Mouse (Mus musculus) heart, embryonic 12.5 days (tissue): ENCODE measurements around the gene Rps6ka3. TPM values are rescaled to one million over a fixed set of nuclear protein-coding genes. Genes with fewer than 3 reads are reported as not detected.

Experiments used
- ATAC-seq: fragments of 200-750 bp; cut with Nextera tagmentation; 2 replicates; pipeline ENCODE4 v1.8.0; 2017; ENCODE audit warnings: moderate TSS enrichment, moderate library complexity; ENCODE audit not compliant: insufficient number of reproducible peaks, low FRiP score
- H3K27ac ChIP-seq: fragments of 300-500 bp; sonication (generic); 2 replicates; pipeline ENCODE4 v1.5.1; 2016; ENCODE audit warnings: mild to moderate bottlenecking, moderate library complexity; ENCODE audit not compliant: poor library complexity, severe bottlenecking
- H3K27me3 ChIP-seq: fragments of 300-500 bp; sonication (generic); replicated peaks from 2 replicates; pipeline ENCODE4 v1.6.1; 2016; ENCODE audit warnings: mild to moderate bottlenecking, moderate library complexity
- H3K36me3 ChIP-seq: fragments of 300-500 bp; sonication (generic); 2 replicates; pipeline ENCODE4 v1.6.1; 2016; ENCODE audit warnings: mild to moderate bottlenecking, moderate library complexity
- H3K4me1 ChIP-seq: fragments of 300-500 bp; sonication (generic); replicated peaks from 2 replicates; pipeline ENCODE4 v1.6.1; 2016; ENCODE audit warnings: mild to moderate bottlenecking
- H3K4me2 ChIP-seq: fragments of 300-500 bp; sonication (generic); 2 replicates; pipeline ENCODE4 v1.6.1; 2016; ENCODE audit warnings: mild to moderate bottlenecking, moderate library complexity
- H3K4me3 ChIP-seq: fragments of 300-500 bp; sonication (generic); 2 replicates; pipeline ENCODE4 v1.5.1; 2016; ENCODE audit warnings: mild to moderate bottlenecking
- H3K9ac ChIP-seq: fragments of 300-500 bp; sonication (generic); 2 replicates; pipeline ENCODE4 v1.6.1; 2016; ENCODE audit warnings: mild to moderate bottlenecking, moderate library complexity
- H3K9me3 ChIP-seq: fragments of 300-500 bp; sonication (generic); replicated peaks from 2 replicates; pipeline ENCODE4 v1.6.1; 2016; ENCODE audit warnings: mild to moderate bottlenecking, moderate library complexity
- WGBS: fragments of 180-500 bp; shearing (Covaris S2); methylation state at CpG from one replicate; pipeline ENCODE4 v1.1.7; 2016; 5-methylcytosine and 5-hydroxymethylcytosine counted together
- polyA plus RNA-seq: library from polyadenylated mRNA; unstranded; fragments of >200 nt; fragmentation: Nextera tagmentation; extraction: Ambion mirVana; gene quantifications from 2 replicates; pipeline ENCODE4 v1.2.1, GENCODE M21; 2016

Gene Rps6ka3
- polyA plus RNA-seq, 1 experiment from 2014 or later: 6.1 TPM

DNA sequence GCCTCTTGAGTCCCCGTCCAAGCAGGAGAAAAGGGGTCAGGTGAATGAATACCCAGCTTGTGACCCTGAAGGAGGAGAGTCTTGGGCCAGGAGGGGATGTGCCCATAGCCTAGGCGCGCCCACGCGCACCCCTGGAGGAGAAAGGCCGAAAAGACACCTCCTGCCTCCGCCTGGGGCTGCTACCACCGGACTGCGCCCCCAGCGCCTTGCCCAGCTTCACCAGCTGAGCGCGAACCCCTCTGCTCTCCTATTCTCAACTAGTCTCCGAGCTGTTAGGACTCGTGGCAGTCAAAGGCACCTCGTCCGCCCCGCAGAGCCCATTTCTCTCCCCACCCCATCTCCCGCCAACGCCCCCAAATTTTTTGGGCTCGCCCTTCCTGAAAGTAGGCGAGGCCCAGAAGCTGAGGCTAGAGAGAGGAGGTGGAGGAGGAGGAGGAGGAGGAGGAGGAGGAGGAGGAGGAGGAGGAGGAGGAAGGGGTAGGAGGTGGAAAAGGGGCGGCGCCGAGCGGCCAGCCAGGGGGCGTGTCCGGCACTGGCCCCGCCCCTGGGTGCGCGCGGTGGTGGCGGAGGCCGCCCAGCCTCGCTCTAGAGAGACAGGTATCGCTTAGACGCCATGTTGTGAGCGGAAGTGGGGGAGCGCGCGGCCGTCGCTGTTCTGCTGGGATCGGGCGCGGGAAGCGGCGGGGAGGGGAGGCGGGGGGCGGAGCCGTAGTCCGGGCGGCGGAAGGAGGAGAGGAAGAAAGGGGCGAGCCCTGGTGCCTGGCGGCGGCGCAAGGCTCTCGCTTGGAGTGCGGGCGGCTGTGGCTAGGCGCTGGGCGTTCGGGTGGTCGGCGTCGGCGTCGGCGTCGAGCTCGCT is 45.2 kb downstream of the Rps6ka3 start:
- 16% methylated on average over 43 of the region's 71 CpGs for WGBS
- Histone ChIP-seq H3K27me3 (0 out of 2 replicates have a peak, but pooled peaks cover 10% of the 10 kb centered on the region), H3K9ac (peak overlapping the region; percentile 89), H3K4me2 (peak overlapping the region; percentile 71), H3K27ac (peak overlapping the region; percentile 92), H3K9me3 (no peaks in the 10 kb centered on the region), H3K4me3 (peak overlapping the region; percentile 76), H3K36me3 (no peaks in the 10 kb centered on the region), H3K4me1 (no peaks in the 10 kb centered on the region)
- ATAC-seq: peak; percentile 97

DNA sequence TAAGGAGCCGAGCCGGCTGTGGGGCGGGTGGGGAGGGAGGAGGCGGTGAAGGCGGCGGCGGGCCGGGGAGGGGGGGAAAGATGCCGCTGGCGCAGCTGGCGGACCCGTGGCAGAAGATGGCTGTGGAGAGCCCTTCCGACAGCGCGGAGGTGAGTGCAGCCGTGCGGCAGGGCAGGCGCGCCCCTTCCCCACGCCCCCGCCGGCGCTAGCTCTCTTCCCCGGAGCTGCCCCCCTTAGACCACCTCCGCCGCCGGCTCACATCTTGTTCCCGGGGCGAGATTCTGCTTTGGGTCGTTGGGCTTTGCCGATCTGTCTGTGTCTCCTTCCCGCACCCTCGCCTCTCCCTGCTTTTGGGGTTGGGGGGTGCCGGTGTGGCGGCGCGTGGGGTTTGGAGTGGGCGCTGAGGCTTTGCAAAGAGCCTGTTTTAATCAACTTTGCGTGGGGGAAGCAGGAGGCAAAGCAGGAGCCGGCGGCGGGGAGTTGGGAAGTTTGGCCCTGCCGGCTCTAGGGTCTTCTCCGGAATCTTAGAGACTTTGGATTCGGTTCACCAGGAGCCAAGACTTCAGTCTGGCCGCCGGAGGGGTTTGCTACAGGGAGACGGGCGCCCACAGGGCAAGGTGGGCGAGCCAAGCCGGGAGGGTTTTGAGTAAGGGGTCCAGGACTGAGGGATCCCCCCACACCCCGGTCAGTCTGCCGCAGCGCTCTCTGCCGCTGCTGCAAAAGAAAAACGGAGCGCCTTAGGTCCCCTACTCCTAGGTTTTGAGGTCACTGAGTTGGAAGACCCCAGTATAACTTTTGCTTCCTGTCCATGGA is 46.1 kb downstream of the Rps6ka3 start:
- peak overlapping the region; percentile 76 for H3K4me3 ChIP-seq
- peak overlapping the region; percentile 71 for H3K4me2 ChIP-seq
- peak; percentile 18; the same call in 1 of the 2 replicates for ATAC-seq
- whole genome bisulfite sequencing: 14% methylated on average over 48 of the region's 57 CpGs
- H3K36me3 ChIP-seq: no peaks in the 10 kb centered on the region
- no peaks in the 10 kb centered on the region for H3K9me3 ChIP-seq
- peak overlapping the region; percentile 92 for H3K27ac ChIP-seq
- H3K9ac ChIP-seq: peak overlapping the region; percentile 89
- no peaks in the 10 kb centered on the region for H3K4me1 ChIP-seq
- H3K27me3 ChIP-seq: 0 out of 2 replicates have a peak, but pooled peaks cover 10% of the 10 kb centered on the region

DNA sequence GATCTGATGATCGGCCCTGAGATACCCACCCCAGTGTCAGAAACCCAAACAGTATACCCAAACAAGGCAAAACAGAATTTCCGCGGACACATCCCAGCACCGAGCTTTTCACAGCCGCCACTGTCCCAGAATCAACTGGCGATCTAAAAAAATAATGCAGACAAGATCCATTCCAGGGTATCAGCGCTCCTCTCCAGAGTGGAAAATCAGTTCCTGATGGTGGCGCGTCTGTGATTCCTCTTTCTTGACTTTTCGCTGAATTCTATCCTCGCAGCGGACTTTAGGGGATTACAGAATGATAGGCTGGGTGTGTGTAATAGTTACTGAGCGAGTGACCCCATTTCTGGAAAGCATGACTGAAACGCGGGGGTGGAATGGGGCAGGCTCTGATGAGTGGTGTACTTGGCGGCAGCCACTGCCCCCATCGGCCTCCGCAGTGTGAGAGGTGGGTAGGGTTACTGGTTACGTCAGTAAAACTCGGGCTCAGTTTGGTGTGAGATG is 46.9 kb downstream of the Rps6ka3 start:
- Histone ChIP-seq H3K9ac (peak overlapping the region; percentile 89), H3K27ac (peak overlapping the region; percentile 92), H3K9me3 (no peaks in the 10 kb centered on the region), H3K4me3 (peak overlapping the region; percentile 76), H3K4me2 (peak overlapping the region; percentile 71), H3K27me3 (0 out of 2 replicates have a peak, but pooled peaks cover 10% of the 10 kb centered on the region), H3K4me1 (no peaks in the 10 kb centered on the region), H3K36me3 (no peaks in the 10 kb centered on the region)
- ATAC-seq: no peak
- 15% methylated on average over 20 of the region's 20 CpGs for WGBS

DNA sequence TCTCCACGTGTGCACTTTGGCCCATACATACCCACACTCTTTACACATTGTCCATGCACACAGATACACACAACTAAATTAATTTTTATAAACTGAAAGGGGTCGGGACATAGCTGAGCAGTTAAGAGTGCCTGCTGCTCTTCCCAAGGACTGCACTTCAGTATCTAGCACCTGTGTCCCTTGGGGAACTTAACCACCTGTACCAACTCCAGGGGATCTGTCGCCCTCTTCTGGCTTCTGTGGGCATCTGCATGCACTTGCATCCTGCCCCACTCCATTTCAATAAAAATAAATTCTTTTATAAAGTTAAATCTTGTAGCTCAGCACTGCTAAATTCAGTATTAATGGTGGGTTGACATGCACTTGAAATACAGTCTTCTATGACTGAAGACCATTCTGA is 54.6 kb downstream of the Rps6ka3 start:
- H3K4me1 ChIP-seq: no peaks in the 10 kb centered on the region
- no peaks in the 10 kb centered on the region for H3K36me3 ChIP-seq
- H3K9me3 ChIP-seq: no peaks in the 10 kb centered on the region
- ATAC-seq: no peak
- no peak overlapping the region for H3K4me2 ChIP-seq
- H3K9ac ChIP-seq: no peak overlapping the region
- 41% methylated on average over 3 of the region's 3 CpGs for WGBS
- no peaks in the 10 kb centered on the region for H3K27me3 ChIP-seq
- no peak overlapping the region for H3K27ac ChIP-seq
- no peak overlapping the region for H3K4me3 ChIP-seq

DNA sequence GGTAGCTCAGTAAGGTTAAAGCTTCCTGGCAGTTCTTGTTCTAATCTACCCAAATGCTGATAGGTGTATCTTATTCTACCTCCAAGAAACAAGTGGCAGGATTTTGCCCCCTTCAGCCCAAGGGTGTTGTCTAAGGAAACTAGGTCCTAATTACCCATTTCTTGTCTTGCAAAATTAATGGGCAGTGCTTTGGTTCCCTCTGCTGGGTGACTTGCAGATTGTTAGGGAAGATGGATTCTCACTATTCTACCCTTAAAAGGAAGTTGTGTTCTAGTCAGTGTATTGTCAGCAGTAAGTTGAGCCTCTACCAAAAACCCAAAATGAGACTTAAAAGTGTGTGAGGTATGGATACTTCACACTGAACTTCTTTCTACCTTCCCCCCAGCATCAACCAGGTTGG is 59.0 kb downstream of the Rps6ka3 start:
- Histone ChIP-seq H3K27me3 (no peaks in the 10 kb centered on the region), H3K4me3 (no peak overlapping the region)
- ATAC-seq: no peak

DNA sequence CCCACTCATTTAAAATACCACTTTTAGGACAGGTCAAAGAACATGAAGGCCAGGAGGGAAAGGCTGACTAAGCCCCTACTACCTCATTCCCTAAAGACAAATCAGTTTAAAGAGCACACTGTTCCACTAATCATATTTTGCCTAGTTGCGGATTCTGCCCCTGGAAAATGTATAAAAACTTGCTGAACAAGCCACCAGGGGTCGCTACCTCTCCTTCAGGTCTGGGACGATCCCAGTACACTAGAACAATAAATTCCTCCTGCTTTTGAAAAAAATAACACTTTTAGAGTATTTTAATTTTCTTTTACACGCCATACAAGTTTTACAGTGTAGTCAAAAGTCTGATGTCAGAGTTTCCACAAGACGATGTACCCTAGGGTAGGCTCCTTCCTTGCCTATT is 76.7 kb downstream of the Rps6ka3 start:
- Histone ChIP-seq H3K9ac (no peak overlapping the region), H3K4me1 (no peaks in the 10 kb centered on the region), H3K27me3 (no peaks in the 10 kb centered on the region), H3K9me3 (no peaks in the 10 kb centered on the region), H3K4me2 (no peak overlapping the region), H3K27ac (no peak overlapping the region), H3K4me3 (no peak overlapping the region), H3K36me3 (no peaks in the 10 kb centered on the region)
- WGBS: 65% methylated on average over 5 of the region's 5 CpGs
- ATAC-seq: no peak

More for the DNA sequence above, 59.0 kb downstream of the Rps6ka3 start:
- no peaks in the 10 kb centered on the region for H3K9me3 ChIP-seq
- no peak overlapping the region for H3K9ac ChIP-seq
- no peak overlapping the region for H3K4me2 ChIP-seq
- H3K4me1 ChIP-seq: no peaks in the 10 kb centered on the region
- no peak overlapping the region for H3K27ac ChIP-seq
- no peaks in the 10 kb centered on the region for H3K36me3 ChIP-seq

DNA sequence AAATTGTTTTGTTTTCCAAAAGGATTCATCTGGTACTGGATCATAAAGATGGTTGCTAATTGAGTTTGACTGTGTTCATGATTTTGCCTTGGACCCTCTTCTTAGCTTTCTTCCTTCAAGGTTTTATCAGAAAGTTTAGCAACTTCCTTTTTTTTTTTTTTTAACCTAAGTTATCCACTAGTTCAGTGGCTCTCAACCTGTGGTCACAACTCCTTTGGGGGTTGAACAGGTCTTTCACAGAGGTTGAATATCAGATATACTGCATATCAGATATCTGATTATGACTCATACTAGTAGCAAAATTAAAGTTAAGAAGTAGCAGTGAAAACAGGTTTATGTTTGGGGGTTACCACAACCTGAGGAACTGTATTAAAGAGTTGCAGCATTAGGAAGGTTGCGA is 85.8 kb downstream of the Rps6ka3 start:
- H3K27ac ChIP-seq: no peak overlapping the region
- H3K27me3 ChIP-seq: no peaks in the 10 kb centered on the region
- H3K9me3 ChIP-seq: no peaks in the 10 kb centered on the region
- no peak overlapping the region for H3K9ac ChIP-seq
- no peaks in the 10 kb centered on the region for H3K4me1 ChIP-seq
- no peak overlapping the region for H3K4me2 ChIP-seq
- no peak overlapping the region for H3K4me3 ChIP-seq
- H3K36me3 ChIP-seq: no peaks in the 10 kb centered on the region
- 79% methylated on average over 1 of the region's 1 CpGs for WGBS
- ATAC-seq: no peak

DNA sequence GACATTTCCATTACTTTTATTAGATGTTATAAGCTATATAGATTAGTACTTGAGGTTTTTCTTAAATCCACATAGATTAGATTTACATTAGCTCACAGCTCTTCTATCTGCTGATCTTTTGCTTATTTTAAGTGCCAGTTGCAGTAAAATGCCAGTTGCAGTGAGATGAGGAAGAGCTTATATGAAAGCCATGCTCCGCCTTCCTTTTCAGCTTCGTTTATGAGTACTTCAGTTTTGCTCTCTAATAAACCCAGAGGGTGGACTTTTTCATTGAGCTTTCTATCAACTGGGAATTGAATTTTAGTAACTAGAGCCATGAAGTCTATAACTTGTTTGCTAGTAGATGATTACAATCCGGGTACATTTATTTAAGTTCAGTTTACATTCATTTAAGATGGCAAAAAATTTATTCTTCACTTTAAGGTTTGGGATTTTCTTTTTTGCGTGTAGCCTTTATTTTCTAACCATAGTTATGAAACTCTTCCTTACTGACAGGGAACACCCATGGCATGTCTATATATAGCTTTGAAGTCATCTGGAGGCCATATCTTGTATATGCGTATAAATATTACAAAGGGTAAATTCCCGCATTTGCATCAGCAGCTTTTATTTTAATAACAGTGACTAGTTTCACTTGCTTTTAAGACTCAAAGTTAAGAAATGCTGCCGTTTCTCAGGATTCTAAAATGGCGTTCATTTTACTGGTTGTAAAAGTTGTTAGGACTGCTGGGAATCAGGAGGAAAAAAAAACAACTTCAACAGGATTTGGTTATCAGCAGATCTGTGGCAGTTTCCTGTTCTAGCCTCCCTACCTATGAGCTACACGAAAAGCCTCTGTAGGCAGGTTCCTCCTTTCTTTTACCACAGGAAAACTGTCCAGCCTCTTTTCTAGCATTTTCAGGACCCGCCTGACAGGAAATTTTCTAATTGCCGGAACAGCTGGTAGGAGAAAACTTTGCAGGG is 92.5 kb downstream of the Rps6ka3 start:
- Histone ChIP-seq H3K4me2 (no peak overlapping the region), H3K27ac (no peak overlapping the region)

DNA sequence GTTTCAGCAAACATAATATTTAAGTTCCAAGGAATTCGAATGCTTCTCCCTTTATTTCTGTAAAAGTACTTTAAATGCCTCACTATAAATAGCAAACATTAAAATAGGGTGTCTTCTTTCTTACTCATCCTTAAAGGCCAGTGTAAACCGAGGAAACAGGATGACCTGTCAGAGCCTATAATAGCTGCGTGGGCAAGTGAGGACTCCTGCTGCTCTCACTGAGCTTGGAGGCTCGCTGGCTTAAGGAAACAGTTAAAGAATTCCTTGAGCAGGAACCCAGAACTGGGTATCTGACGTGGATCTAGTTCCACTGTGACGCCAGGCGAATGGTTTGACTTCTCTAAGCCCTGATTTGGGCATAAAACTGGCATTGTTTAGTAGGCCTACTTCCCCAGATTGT is 105.2 kb downstream of the Rps6ka3 start:
- Histone ChIP-seq H3K9ac (no peak overlapping the region), H3K36me3 (peaks cover 8% of the 10 kb centered on the region; the same call in 1 of the 2 replicates), H3K9me3 (no peaks in the 10 kb centered on the region), H3K27ac (no peak overlapping the region), H3K27me3 (no peaks in the 10 kb centered on the region), H3K4me3 (no peak overlapping the region), H3K4me2 (no peak overlapping the region), H3K4me1 (no peaks in the 10 kb centered on the region)
- WGBS: 77% methylated on average over 7 of the region's 7 CpGs
- ATAC-seq: no peak

More for the DNA sequence above, 92.5 kb downstream of the Rps6ka3 start:
- 68% methylated on average over 11 of the region's 11 CpGs for WGBS
- H3K9ac ChIP-seq: no peak overlapping the region
- no peaks in the 10 kb centered on the region for H3K9me3 ChIP-seq
- H3K4me1 ChIP-seq: no peaks in the 10 kb centered on the region
- H3K4me3 ChIP-seq: no peak overlapping the region
- no peaks in the 10 kb centered on the region for H3K36me3 ChIP-seq
- ATAC-seq: no peak
- no peaks in the 10 kb centered on the region for H3K27me3 ChIP-seq

DNA sequence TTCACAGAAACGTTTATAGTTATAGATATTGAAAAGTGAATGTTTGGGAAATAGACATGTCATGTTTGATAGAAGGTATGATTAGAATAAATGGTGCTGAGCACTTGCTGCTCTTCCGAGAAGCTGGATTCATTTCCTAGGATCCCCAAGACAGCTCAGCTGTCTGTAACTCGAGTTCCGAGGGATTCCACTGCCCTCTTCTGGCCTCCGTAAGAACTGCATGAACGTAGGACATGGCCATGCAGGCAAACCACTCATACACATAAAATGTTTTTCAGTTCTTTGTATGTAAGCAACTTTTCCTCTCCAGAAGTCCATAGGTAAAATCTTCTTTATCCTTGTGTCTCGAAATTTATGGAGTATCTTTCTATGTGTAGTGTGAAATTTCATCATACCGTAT is 111.2 kb downstream of the Rps6ka3 start:
- no peak overlapping the region for H3K9ac ChIP-seq
- H3K4me3 ChIP-seq: no peak overlapping the region
- ATAC-seq: no peak
- no peak overlapping the region for H3K4me2 ChIP-seq
- H3K4me1 ChIP-seq: no peaks in the 10 kb centered on the region
- H3K27me3 ChIP-seq: no peaks in the 10 kb centered on the region
- H3K36me3 ChIP-seq: peaks cover 3% of the 10 kb centered on the region; the same call in 1 of the 2 replicates
- H3K9me3 ChIP-seq: no peaks in the 10 kb centered on the region
- H3K27ac ChIP-seq: no peak overlapping the region
- 22% methylated on average over 8 of the region's 8 CpGs for WGBS
